Mouse (Mus musculus) cerebellum, adult 11-12 months (tissue): ENCODE data around the gene Asic2.
A peak's percentile ranks its signal among the peaks of the same experiment; 100 is the strongest.
"Not testable (repeated sequence)": the region's sequence is repeated elsewhere in the genome, so short reads cannot be mapped to it uniquely, and the experiment has no call there.

Experiments used
- DNase-seq: peaks from one replicate; pipeline ENCODE4 v3.0.0; 2022

The Asic2 gene

DNA sequence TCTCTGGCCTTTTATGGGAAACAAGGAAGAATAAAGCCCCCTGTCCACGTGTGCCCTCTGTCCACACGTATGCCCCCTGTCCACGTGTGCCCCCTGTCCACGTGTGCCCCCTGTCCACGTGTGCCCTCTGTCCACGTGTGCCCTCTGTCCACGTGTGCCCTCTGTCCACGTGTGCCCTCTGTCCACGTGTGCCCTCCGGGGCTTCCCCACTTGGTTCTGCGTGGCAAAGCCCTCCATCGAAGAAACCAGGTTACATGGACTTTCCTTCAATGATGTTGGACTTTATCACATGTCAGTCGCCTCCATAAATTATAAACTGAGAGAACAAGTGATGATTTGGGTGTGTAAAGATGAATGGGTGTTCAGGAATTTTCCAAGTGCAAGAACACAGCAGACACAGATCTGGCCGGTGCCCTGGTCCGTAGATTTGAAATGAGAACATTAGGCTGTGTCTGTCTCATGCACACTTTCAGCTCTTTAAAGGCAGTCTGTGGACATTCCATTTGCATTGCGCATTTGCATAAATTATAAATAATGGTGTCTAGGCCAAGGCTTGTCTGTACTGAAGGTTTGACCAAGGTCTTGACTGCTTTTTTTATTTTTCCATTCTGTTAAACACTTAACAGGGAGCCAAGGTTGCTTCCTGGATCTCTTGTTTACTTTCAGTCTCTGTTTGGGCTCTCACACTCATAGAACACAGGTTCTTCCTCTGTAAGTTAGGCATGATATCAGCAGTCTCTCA, 695.4 kb downstream of the Asic2 start:
- DNase-seq, result no peak

DNA sequence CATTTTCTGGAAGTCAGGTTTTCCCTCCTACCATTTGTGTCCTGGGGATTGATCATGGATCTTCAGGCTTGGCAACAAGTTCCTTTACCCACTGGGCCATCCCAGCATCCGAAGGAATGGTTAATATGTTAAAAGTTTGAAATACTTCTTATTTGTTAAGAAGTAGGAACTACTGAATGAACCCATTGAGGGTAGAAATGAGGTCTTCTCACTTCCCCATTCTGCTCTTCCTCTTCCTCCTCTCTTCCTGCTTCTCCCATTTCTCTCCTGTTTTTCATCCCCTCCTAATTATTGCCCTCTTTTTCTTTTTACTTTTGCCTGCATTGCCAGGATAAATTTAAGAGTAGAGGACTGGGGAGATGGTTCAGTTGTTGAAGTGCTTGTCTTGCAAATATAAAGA, 696.8 kb downstream of the Asic2 start:
- no peak for DNase-seq

GRCm38 (mm10) chr11:81270518-81270917, 697.7 kb downstream of the Asic2 start:
- no peak for DNase-seq

- DNase-seq, result no peak
Measured at GRCm38 (mm10) chr11:81263757-81264156, 704.5 kb downstream of the Asic2 start.

DNA sequence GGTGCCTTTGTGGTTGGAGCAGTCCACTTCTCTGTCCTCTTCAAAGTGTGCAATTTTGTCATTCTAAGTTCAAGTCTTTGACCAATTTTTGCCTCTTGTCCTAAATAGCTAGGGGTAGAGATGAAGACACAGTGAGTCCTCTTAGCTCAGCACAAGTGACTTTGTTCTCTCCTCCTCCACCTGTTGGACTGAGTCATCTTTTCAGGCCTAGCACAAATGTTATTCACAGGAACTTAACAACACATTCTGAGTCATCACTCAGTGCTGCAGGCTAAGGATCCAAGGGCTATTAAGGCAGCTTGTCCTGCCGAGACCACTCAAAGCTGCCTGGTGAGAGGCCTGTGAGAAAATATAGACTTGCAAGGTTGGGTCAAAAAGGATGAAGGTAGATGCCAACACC, 705.1 kb downstream of the Asic2 start:
- no peak for DNase-seq

GRCm38 (mm10) chr11:81261259-81261658, 707.0 kb downstream of the Asic2 start:
- DNase-seq, result no peak

GRCm38 (mm10) chr11:81241183-81241582, 727.1 kb downstream of the Asic2 start:
- DNase-seq, result not testable (repeated sequence)

DNA sequence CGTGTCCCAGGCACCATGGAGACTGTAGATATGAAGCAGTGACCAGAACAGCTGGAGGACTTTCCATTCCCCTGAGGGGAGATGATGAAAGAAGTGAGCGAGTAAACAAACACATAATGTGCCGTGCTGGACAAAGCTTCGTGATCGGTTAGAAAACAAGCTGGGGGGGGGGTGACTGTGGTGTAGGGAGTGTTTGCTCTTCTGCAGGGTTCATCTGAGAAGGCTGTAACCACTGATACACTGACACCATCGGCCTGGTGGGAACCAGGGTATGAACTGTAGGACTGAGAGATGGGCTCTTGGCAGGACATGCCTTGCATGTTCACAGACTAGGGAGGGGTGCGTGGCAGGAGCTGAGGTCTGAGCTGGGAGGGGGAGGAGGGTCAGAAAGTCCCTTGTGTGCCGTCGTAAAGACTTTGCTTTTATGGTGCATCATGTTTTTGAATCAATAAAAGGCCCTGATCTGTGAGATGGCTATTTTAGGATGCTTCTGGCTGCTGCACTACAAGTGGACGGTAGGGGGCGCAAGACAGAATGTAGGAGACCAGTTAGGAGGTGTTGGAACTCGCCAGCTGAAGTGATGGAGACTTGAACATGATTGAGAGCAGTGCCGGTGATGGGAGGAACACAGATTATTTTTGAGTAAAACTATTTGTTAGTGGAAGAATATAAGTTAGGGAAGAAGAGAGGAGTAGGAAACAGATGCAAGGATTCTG, 728.1 kb downstream of the Asic2 start:
- no peak for DNase-seq

GRCm38 (mm10) chr11:81239091-81239490, 729.2 kb downstream of the Asic2 start:
- DNase-seq, result no peak

- no peak for DNase-seq
Measured at GRCm38 (mm10) chr11:81236070-81236469, 732.2 kb downstream of the Asic2 start.

DNA sequence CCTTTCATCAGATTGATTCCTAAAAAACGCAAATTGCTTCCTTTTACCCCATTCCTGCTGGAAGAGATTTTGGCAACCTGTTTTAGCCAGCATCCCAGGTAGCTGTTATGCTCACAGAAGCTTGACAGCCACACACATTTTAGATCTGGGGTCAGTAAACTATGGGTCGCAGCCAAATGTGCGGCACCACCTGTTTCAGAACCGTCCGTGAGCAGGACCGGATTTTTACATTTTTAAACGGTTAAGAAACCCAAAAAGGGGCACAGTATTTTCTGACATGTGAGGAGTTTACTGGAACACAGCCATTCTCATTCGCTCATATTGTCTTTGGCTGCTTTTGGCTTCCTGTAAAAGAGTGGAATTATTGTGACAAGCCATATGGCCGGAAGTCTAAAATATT, 744.9 kb downstream of the Asic2 start:
- no peak for DNase-seq

DNA sequence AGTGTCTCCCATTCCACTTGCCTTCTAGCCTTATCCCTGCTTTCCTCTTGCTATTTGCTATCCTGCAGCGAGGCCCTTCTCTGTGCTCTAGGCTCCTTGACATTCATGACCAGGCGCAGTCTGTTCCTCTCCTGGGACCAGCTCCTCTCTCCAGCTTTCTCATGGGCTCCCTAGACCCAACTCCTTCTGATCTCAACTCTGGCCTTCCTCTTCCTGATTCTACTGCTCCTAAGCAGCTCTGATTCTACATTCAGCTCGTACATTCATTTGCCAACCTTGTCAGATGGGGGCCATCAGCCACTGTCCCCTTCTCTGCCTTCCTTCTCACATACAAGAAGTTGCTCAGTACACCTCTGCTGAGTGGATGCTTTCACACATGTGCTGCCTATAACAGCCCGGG, 747.5 kb downstream of the Asic2 start:
- no peak for DNase-seq

DNA sequence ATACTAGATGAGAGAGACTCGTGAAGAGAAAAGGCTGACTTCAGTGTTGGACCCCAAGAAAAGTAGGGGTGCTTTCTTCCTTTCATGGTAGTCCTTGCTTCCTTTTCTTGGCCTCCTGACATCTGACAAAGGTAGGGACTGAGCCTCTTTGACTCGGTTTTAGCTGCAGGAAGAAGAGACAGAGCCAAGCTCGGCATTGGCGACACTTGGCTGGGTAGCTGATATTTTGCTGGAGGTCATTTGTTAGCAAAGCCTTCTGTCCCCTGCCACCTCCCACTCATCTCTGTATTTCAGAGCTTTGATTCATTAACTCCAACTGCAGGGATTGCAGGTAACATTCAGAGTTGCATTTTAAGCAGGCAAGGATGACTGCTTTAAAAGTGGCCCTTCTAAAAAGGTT, 762.8 kb downstream of the Asic2 start:
- peak; percentile 23 for DNase-seq

- no peak for DNase-seq
Measured at GRCm38 (mm10) chr11:81202578-81202977, 765.7 kb downstream of the Asic2 start.

DNA sequence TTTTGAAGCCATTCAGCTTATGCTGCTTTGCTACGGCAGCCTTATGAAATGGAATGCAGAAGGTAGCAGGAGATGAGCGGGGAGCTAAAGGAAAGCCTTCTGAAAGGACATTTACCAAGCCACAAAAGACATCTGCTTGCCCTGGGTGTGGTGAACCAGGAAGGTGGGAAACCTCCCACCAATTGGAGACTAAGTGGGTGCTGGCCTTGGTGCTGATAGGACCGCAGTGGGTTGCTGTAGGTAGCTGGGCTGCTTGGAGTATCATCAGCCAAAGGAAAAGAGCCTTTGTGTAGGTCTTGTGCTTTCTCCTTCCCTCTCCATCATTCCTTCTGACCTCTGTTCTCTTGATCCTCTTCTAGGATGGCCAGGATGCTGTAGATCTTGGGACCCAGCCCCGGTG, 774.4 kb downstream of the Asic2 start:
- DNase-seq, result no peak

DNA sequence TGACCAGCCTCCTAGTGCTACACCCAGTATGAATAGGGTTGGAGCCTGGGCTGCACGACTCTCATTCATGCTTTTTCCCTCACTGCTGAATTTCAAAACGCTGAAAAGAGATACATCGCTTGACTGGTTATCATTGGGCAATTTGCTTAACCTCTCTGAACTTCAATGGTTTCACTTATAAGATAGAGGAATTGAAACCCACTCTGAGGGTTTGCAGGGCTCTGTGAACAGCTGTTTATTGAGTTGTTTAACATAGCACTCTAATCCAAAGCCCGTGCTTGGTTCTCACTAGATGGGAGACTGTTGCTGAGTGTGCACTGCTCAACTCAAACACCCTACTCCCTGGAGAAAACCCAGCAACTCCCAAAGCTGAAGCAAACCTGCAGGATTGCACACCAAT, 776.1 kb downstream of the Asic2 start:
- DNase-seq, result no peak

GRCm38 (mm10) chr11:81189103-81189502, 779.2 kb downstream of the Asic2 start:
- DNase-seq, result no peak

GRCm38 (mm10) chr11:81187851-81188250, 780.4 kb downstream of the Asic2 start:
- DNase-seq, result no peak

GRCm38 (mm10) chr11:81184721-81185120, 783.5 kb downstream of the Asic2 start:
- DNase-seq, result no peak

- no peak for DNase-seq
Measured at GRCm38 (mm10) chr11:81164890-81165289, 803.4 kb downstream of the Asic2 start.

DNA sequence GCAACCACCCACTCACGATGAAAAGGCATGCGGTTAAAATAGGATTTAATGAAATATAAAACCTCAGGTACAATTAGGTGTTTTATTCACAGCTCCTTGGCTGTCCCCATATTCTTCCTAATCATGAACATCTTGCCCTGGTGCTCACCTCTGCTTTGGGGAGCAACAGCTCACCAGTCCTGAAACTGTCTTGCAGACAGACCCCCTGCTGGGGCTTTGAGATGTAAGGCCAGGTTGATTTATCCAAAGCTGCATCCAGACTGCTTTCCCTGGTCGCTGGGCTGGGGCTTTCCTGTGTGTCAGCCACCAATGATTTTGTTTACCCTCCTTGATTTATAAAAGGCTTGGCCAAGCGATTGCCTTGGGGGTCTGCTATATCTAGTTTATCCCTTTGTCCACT, 805.2 kb downstream of the Asic2 start:
- no peak for DNase-seq

DNA sequence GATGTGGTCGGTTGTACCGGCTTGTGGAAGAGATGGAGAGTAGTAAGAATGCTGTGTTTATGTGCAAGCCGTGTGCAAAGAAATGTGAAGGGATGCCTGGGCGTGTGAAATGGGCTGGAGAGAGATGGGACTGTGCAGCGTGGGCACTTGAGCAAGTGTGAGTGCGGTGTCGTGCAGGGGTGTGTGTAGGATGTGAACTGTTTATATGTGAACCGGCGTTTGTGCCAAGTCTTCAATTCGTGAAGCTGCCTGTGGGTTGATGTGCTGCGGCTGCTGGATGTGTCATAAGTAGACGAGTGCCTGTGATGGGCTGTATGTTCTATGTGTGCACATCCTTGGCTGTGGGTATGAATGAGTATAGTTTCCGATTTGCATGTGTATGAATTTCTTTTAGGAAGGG, 814.4 kb downstream of the Asic2 start:
- no peak for DNase-seq

DNA sequence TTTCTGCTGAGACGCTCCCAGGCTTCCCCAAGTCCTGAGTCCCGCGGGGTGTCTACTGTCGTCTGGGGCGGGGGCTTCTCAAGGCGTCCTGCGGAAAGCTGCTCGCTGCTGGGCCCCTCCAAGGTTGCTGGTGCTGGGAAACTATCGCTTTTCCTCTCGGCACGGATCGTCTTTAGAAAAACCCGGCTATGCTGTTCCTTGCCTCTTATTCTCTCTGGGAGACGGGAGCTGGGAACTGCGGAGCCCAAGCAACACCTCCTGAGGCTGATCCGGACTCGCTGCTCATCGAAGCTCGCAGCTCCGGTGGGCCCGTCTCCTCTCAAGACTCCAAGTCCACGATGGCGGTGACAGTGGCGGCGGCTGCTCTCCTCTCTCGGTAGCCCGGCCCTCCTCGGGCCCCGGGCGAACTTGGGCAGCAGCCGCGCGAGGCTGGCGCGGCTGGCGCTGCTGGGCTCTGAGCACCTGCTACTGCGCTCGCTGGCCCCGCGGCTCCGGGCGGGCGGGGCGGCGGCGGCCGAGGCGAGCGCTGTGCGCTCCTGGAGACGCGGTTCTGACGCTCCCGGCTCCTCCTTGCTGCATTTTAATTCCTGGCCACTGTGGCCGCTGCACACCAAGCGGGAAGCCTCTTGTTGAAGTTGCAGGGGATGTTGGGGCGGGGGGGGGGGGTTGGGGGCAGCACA, 815.0 kb downstream of the Asic2 start:
- peak; percentile 51 for DNase-seq
